In genomic region chr7:90144275-90144674, GRCm38 (mm10) we compare ENCODE assay signal across 17 mouse cellular contexts. TPM values are rescaled to one million over a fixed set of nuclear protein-coding genes. Genes with fewer than 3 reads are reported as not detected.
A peak's percentile ranks its signal among the peaks of the same experiment; 100 is the strongest.
DNase-seq lines count a peak whose midpoint lies in the region; ATAC-seq and TF ChIP-seq lines count a peak whose summit lies in the region.
"Had no signal": no experiment of that assay in that cellular context is flagged by ENCODE, and none has a peak within 500 bp of the region (broad histone marks: within the 10 kb centered on the region; RNA-seq: fewer than 3 reads in every experiment).

No protein-coding gene starts in this region.

- H3K4me3 ChIP-seq in kidney, adult 2 months (ENCODE audit: insufficient read depth, low read depth, low read length) = no peak overlapping the region
- H3K4me3 ChIP-seq in kidney, postnatal 0 days (replicated peaks; ENCODE audit: low read depth, low read length) = no peak overlapping the region
- peak overlapping the region; percentile 22 for H3K4me3 ChIP-seq in liver, embryonic 15.5 days (replicated peaks)
- H3K4me3 ChIP-seq: embryonic facial prominence, embryonic 15.5 days; limb, embryonic 10.5 days had no signal

- H3K9ac ChIP-seq in kidney, postnatal 0 days (ENCODE audit: low read depth, low read length) = no peak overlapping the region
- H3K9ac ChIP-seq in liver, embryonic 15.5 days = no peak overlapping the region; the same call in 1 of the 2 replicates
- H3K9ac ChIP-seq: embryonic facial prominence, embryonic 15.5 days had no signal

- ATAC-seq in kidney, postnatal 0 days (replicated peaks; ENCODE audit: low FRiP score, low read depth) = peak; percentile 52; the same call in 1 of the 2 replicates
- no peak for ATAC-seq in liver, embryonic 15.5 days (ENCODE audit: insufficient read depth)

- no peak overlapping the region for H3K4me2 ChIP-seq in kidney, postnatal 0 days (ENCODE audit: low read length)
- H3K4me2 ChIP-seq in liver, embryonic 15.5 days = peak overlapping the region; percentile 62
- H3K4me2 ChIP-seq: embryonic facial prominence, embryonic 15.5 days had no signal

- H3K4me1 ChIP-seq in kidney, adult 2 months (ENCODE audit: control insufficient read depth, insufficient read depth, low read length) = peaks cover 44% of the 10 kb centered on the region
- H3K4me1 ChIP-seq in kidney, postnatal 0 days (replicated peaks; ENCODE audit: insufficient read depth, low read length) = peaks cover 18% of the 10 kb centered on the region; the same call in 1 of the 2 replicates
- H3K4me1 ChIP-seq in liver, embryonic 15.5 days (replicated peaks) = peaks cover 76% of the 10 kb centered on the region

- TF ChIP-seq POLR2A in kidney, adult 2 months (IDR thresholded peaks at IDR 0.05; ENCODE audit: low read depth, low read length) = no peak

- H3K36me3 ChIP-seq in kidney, adult 2 months (ENCODE audit: control insufficient read depth, insufficient read depth, low read length) = no peaks in the 10 kb centered on the region
- no peaks in the 10 kb centered on the region for H3K36me3 ChIP-seq in kidney, postnatal 0 days (ENCODE audit: insufficient read depth, low read length)
- no peaks in the 10 kb centered on the region; the same call in 1 of the 2 replicates for H3K36me3 ChIP-seq in liver, embryonic 15.5 days (replicated peaks)
- H3K36me3 ChIP-seq: embryonic facial prominence, embryonic 15.5 days; limb, embryonic 10.5 days had no signal

- no peak overlapping the region for H3K27ac ChIP-seq in kidney, adult 2 months (ENCODE audit: insufficient read depth, low read depth, low read length)
- no peak overlapping the region for H3K27ac ChIP-seq in kidney, postnatal 0 days
- peak overlapping the region; percentile 84 for H3K27ac ChIP-seq in liver, embryonic 15.5 days (replicated peaks)
- H3K27ac ChIP-seq: embryonic facial prominence, embryonic 15.5 days; limb, embryonic 10.5 days had no signal

- DNase-seq in kidney, adult 2 months = peak; percentile 62
- no peak for DNase-seq in kidney, adult 18-20 months
- peak; percentile 57 for DNase-seq in A20 (ENCODE audit: low read depth, low spot score)
- DNase-seq in kidney, postnatal 0 days (ENCODE audit: low spot score) = no peak
- DNase-seq in spleen, adult 12 weeks (ENCODE audit: low spot score) = no peak
- no peak for DNase-seq in right cerebral cortex, adult 2 months (ENCODE audit: low spot score in 2 of 2)
- DNase-seq: adrenal gland, postnatal 36 days; cerebellum, adult 18-20 months; cerebellum, postnatal 36 days; lung, adult 2 months; midbrain, embryonic 14.5 days; right cerebral cortex, postnatal 25 days had no signal

- no peaks in the 10 kb centered on the region for H3K27me3 ChIP-seq in kidney, adult 2 months (replicated peaks; ENCODE audit: control insufficient read depth, insufficient read depth, low read length)
- no peaks in the 10 kb centered on the region for H3K27me3 ChIP-seq in kidney, postnatal 0 days (ENCODE audit: insufficient read depth, low read length)
- H3K27me3 ChIP-seq in liver, embryonic 15.5 days = no peaks in the 10 kb centered on the region
- H3K27me3 ChIP-seq: embryonic facial prominence, embryonic 15.5 days; megakaryocyte, embryonic 14.5 days had no signal

- H3K9me3 ChIP-seq in kidney, postnatal 0 days (replicated peaks; ENCODE audit: low read length) = no peaks in the 10 kb centered on the region
- H3K9me3 ChIP-seq in liver, embryonic 15.5 days (replicated peaks) = no peaks in the 10 kb centered on the region
- H3K9me3 ChIP-seq: embryonic facial prominence, embryonic 15.5 days; G1E; limb, embryonic 10.5 days; megakaryocyte, embryonic 14.5 days had no signal

- WGBS in kidney, adult 2 months = 44% methylated on average over 2 of the region's 2 CpGs
- WGBS in kidney, postnatal 0 days = 49% methylated on average over 2 of the region's 2 CpGs
- whole genome bisulfite sequencing in liver, embryonic 15.5 days (ENCODE audit: insufficient replicate concordance) = 75% methylated on average over 2 of the region's 2 CpGs

- TF ChIP-seq CTCF in kidney, adult 2 months (conservative IDR thresholded peaks at IDR 0.05; ENCODE audit: insufficient read depth, insufficient read length, low read depth, low read length) = no peak
- TF ChIP-seq CTCF in kidney, postnatal 0 days (IDR thresholded peaks at IDR 0.05; ENCODE audit: low read depth) = no peak

RNA-seq across cellular contexts. Expression of gene Picalm, which starts 14.3 kb away (rescaled TPM):
- 89.4 and 99.3 TPM in 2 replicates for polyA plus RNA-seq in kidney, adult 2 months (2012; rRNA removed)
- polyA plus RNA-seq in kidney, postnatal 0 days (2015; fragmentation: Nextera tagmentation; extraction: Ambion mirVana) = 48.2 and 48.6 TPM in 2 replicates
- polyA plus RNA-seq in liver, embryonic 15.5 days (2015; fragmentation: Nextera tagmentation; extraction: Ambion mirVana) = 44.8 and 45.1 TPM in 2 replicates

Comparison
In these comparisons a context has a peak if more than half of its experiments do, and no peak if none do; other contexts are left out.
1. DNase-seq: peak in kidney, adult 2 months (single experiment) and A20 (single experiment); none in kidney, adult 18-20 months (single experiment), kidney, postnatal 0 days (single experiment), spleen, adult 12 weeks (single experiment) and right cerebral cortex, adult 2 months (0 of 2).